9 mouse cellular contexts compared by ENCODE assay signal in the genomic region with DNA sequence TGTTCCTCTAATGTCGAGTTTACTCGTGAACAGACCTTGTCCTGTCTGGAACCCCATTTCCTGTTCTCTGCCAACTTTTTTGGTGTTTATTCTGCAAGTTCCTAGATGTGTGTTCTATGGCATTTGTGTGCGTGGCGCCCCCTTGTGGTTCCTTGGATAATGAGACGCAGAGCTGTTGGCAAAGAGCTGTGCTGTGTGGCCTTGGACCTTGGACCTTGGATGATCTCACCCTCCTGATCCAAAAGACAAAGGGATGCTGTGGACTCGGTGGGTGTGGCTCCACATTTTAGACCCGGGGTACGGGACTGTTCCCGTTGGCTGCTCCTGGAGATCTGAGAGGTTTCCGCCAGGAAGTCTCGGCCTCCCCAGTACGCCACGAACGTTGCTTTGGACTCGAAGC. TPM values are rescaled to one million over a fixed set of nuclear protein-coding genes. Genes with fewer than 3 reads are reported as not detected.
A peak's percentile ranks its signal among the peaks of the same experiment; 100 is the strongest.
DNase-seq lines count a peak whose midpoint lies in the region; ATAC-seq and TF ChIP-seq lines count a peak whose summit lies in the region.
"Had no signal": no experiment of that assay in that cellular context is flagged by ENCODE, and none has a peak within 500 bp of the region (broad histone marks: within the 10 kb centered on the region; RNA-seq: fewer than 3 reads in every experiment).

TSS of gene Defb36 (plus strand) at position 271 of the 400 bp plus-strand sequence.

- no peaks in the 10 kb centered on the region for H3K9me3 ChIP-seq in intestine, postnatal 0 days (ENCODE audit: control insufficient read depth)
- H3K9me3 ChIP-seq in intestine, embryonic 16.5 days (ENCODE audit: control insufficient read depth, low read length), result no peaks in the 10 kb centered on the region
- H3K9me3 ChIP-seq: limb, embryonic 12.5 days had no signal

- no peak within 1 kb of the TSS for H3K27ac ChIP-seq in intestine, postnatal 0 days (ENCODE audit: low read depth, low read length)
- no peak within 1 kb of the TSS for H3K27ac ChIP-seq in intestine, embryonic 16.5 days (ENCODE audit: low read length)
- H3K27ac ChIP-seq: limb, embryonic 12.5 days had no signal

- WGBS in intestine, postnatal 0 days, result 83% methylated on average over 15 of the region's 15 CpGs
- 75% methylated on average over 15 of the region's 15 CpGs for WGBS in intestine, embryonic 16.5 days

- peak; percentile 71 for TF ChIP-seq CTCF in intestine, postnatal 0 days (IDR thresholded peaks at IDR 0.05; ENCODE audit: low read depth)

- DNase-seq in 3T3-L1 (ENCODE audit: low read depth, low spot score), result peak; percentile 56
- DNase-seq in B cell, adult 2 months, result peak; percentile 22 to 33
- peak; percentile 39 for DNase-seq in brain, adult 2 months (ENCODE audit: low read depth, low spot score)
- no peak for DNase-seq in frontal cortex, postnatal 10 days (ENCODE audit: low spot score in 2 of 2)
- no peak for DNase-seq in neural tube, embryonic 10.5 days (ENCODE audit: extremely low spot score, low spot score)

- H3K4me2 ChIP-seq in intestine, postnatal 0 days (replicated peaks; ENCODE audit: low read depth), result no peak within 1 kb of the TSS
- no peak within 1 kb of the TSS for H3K4me2 ChIP-seq in intestine, embryonic 16.5 days (ENCODE audit: low read depth, low read length)
- H3K4me2 ChIP-seq: limb, embryonic 12.5 days had no signal

- H3K9ac ChIP-seq in intestine, postnatal 0 days (ENCODE audit: low read depth, low read length), result no peak within 1 kb of the TSS
- H3K9ac ChIP-seq in intestine, embryonic 16.5 days (ENCODE audit: low read depth, low read length), result no peak within 1 kb of the TSS
- H3K9ac ChIP-seq: limb, embryonic 12.5 days had no signal

- H3K27me3 ChIP-seq in intestine, postnatal 0 days (replicated peaks; ENCODE audit: control insufficient read depth, insufficient read depth, low read length), result no peaks in the 10 kb centered on the region
- H3K27me3 ChIP-seq in intestine, embryonic 16.5 days (replicated peaks; ENCODE audit: control insufficient read depth, insufficient read depth, low read length), result no peaks in the 10 kb centered on the region
- H3K27me3 ChIP-seq: limb, embryonic 12.5 days had no signal

- peak; percentile 61 for ATAC-seq in intestine, postnatal 0 days
- no peak for ATAC-seq in intestine, embryonic 16.5 days
- 0 out of 2 replicates have a peak, but pooled peaks have one; percentile 43 for ATAC-seq in megakaryocyte-erythroid progenitor cell, adult 5-6 weeks (replicated peaks; ENCODE audit: low FRiP score, low TSS enrichment, poor library complexity, severe bottlenecking)

- H3K4me3 ChIP-seq in intestine, postnatal 0 days (ENCODE audit: low read depth, low read length), result no peak within 1 kb of the TSS
- H3K4me3 ChIP-seq in intestine, embryonic 16.5 days (ENCODE audit: low read length), result no peak within 1 kb of the TSS
- H3K4me3 ChIP-seq: limb, embryonic 12.5 days had no signal

- H3K4me1 ChIP-seq in intestine, postnatal 0 days (replicated peaks; ENCODE audit: control insufficient read depth, insufficient read depth, low read length), result no peaks in the 10 kb centered on the region
- no peaks in the 10 kb centered on the region for H3K4me1 ChIP-seq in intestine, embryonic 16.5 days (ENCODE audit: control insufficient read depth, insufficient read depth, low read length)
- H3K4me1 ChIP-seq: limb, embryonic 12.5 days had no signal

- no peaks in the 10 kb centered on the region for H3K36me3 ChIP-seq in intestine, postnatal 0 days (ENCODE audit: control insufficient read depth, insufficient read depth)
- H3K36me3 ChIP-seq in intestine, embryonic 16.5 days (ENCODE audit: control insufficient read depth, insufficient read depth, low read length), result no peaks in the 10 kb centered on the region
- H3K36me3 ChIP-seq: limb, embryonic 12.5 days had no signal

RNA-seq across cellular contexts. Expression of gene Defb36, which starts in this region (rescaled TPM):
- not detected in 2 replicates for polyA plus RNA-seq in intestine, postnatal 0 days (2015; fragmentation: Nextera tagmentation; extraction: Ambion mirVana)
- polyA plus RNA-seq in intestine, embryonic 16.5 days (2015; fragmentation: Nextera tagmentation; extraction: Ambion mirVana), result not detected in 2 replicates
- not detected in 2 replicates for total RNA-seq in megakaryocyte-erythroid progenitor cell, adult 5-6 weeks (2014; fragmentation: Nextera tagmentation)
- not detected in 2 replicates for total RNA-seq in megakaryocyte-erythroid progenitor cell, adult 5-6 weeks (2017)
- polyA plus RNA-seq: limb, embryonic 12.5 days had no signal

Comparison
In these comparisons a context has a peak if more than half of its experiments do, and no peak if none do; other contexts are left out.
1. Peak in ATAC-seq in intestine, postnatal 0 days; RNA of the gene not detected or under 1 TPM.
2. Peak in ATAC-seq in megakaryocyte-erythroid progenitor cell, adult 5-6 weeks; RNA of the gene not detected or under 1 TPM.
3. DNase-seq: peak in 3T3-L1 (single experiment), B cell, adult 2 months (2 of 2) and brain, adult 2 months (single experiment); none in frontal cortex, postnatal 10 days (0 of 2) and neural tube, embryonic 10.5 days (single experiment).